Mouse (Mus musculus) C2C12 (cell line): Measurements from ENCODE around the gene Dnajc5.

Experiments used
- CEBPB ChIP-seq: IDR thresholded peaks from one replicate; pipeline ENCODE4 v1.6.1; 2011; ENCODE audit warnings: low read depth, mild to moderate bottlenecking, control low read depth, moderate library complexity
- CTCF ChIP-seq: IDR thresholded peaks from one replicate; pipeline ENCODE4 v1.5.1; 2011; ENCODE audit not compliant: control insufficient read depth, insufficient read depth, insufficient read length
- FOSL1 ChIP-seq: IDR thresholded peaks from one replicate; pipeline ENCODE4 v1.8.0; 2011; ENCODE audit warnings: mild to moderate bottlenecking, low read length; ENCODE audit not compliant: poor library complexity, insufficient read depth, severe bottlenecking
- MAX ChIP-seq: IDR thresholded peaks from one replicate; pipeline ENCODE4 v1.6.1; 2011; ENCODE audit warnings: mild to moderate bottlenecking, control low read depth
- MYOD1 ChIP-seq: IDR thresholded peaks from one replicate; pipeline ENCODE4 v1.6.1; 2011; ENCODE audit warnings: low read depth; ENCODE audit not compliant: control insufficient read depth, insufficient read length
- MYOG ChIP-seq: IDR thresholded peaks from one replicate; pipeline ENCODE4 v1.6.1; 2011; ENCODE audit not compliant: control insufficient read depth, insufficient read length; ENCODE audit errors: extremely low read depth

GRCm38 (mm10) chr2:181582358-181582757 lies 62.1 kb downstream of the Dnajc5 start:
- TF ChIP-seq CTCF (no peak), MYOG (no peak), CEBPB (no peak), MYOD1 (no peak), MAX (no peak), FOSL1 (no peak)
